Mouse (Mus musculus): ENCODE results near the gene Sema4g.

GRCm38 (mm10) chr19:44988831-44989566 lies at the start of gene Sema4g:
- TF ChIP-seq POLR2A (IDR thresholded peaks at IDR 0.05; ENCODE audit: low read depth, low read length), result no peak
- peak; percentile 14; the same call in 1 of the 2 replicates for TF ChIP-seq CTCF (IDR thresholded peaks at IDR 0.05; ENCODE audit: extremely low read depth, insufficient read depth, insufficient read length, insufficient replicate concordance)
